Mouse (Mus musculus): ENCODE data around the gene Runx1.

DNA sequence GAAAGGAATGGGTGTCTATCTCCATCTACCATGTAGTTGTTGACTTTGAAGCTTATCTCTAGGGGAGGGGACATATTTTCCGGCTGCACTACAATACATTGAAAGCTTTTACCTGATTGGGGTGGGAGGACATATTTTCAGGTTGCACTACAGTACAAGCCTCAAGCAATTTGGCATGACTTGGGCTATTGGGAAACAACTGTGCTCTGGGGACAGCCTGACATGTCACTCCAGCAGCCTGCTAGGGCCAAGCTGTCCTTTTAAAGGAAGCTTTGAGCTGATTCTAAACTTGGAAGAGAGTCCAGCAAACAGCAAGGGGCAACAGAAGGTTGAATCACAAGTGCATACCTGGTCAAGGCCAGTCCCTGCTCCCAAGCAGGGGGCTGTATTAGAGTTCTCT, 270.9 kb downstream of the Runx1 start:
- TF ChIP-seq POLR2A (IDR thresholded peaks at IDR 0.05; ENCODE audit: insufficient read depth, low read depth, low read length) (no peak), CTCF (IDR thresholded peaks at IDR 0.05; ENCODE audit: insufficient read depth, low read depth, low read length) (no peak)

All from olfactory bulb, adult 2 months (tissue).